ENCODE assay signal across 20 mouse cellular contexts in the genomic region with DNA sequence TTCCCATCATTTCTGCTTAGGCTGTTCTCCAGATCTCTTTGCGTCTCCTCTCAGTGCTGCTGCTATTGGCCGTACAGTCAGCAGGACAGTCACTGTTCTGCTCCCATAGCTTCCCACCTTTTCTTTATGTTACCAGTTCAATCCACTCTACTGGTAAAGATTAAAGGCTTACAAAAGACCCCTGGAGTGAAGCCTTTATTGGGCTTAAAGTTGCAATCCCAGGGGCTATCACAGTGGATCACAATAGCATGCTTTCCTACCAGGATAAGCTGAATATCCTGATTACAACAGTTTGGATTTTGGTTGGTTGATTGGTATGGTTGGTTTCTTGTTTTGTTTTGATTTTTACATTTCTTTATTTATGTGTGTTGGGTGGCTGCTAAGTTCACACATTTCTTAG. TPM values are rescaled to one million over a fixed set of nuclear protein-coding genes. Genes with fewer than 3 reads are reported as not detected.
DNase-seq lines count a peak whose midpoint lies in the region; ATAC-seq and TF ChIP-seq lines count a peak whose summit lies in the region.
"Had no signal": no experiment of that assay in that cellular context is flagged by ENCODE, and none has a peak within 500 bp of the region (broad histone marks: within the 10 kb centered on the region; RNA-seq: fewer than 3 reads in every experiment).

No protein-coding gene starts in this region.

- no peak overlapping the region for H3ac ChIP-seq in myocyte (ENCODE audit: control insufficient read depth, insufficient read length)

- peaks cover 3% of the 10 kb centered on the region; the same call in 1 of the 2 replicates for H3K4me1 ChIP-seq in hindbrain, postnatal 0 days (ENCODE audit: insufficient read depth, low read length)
- peaks cover 13% of the 10 kb centered on the region for H3K4me1 ChIP-seq in hindbrain, embryonic 13.5 days (replicated peaks)
- no peaks in the 10 kb centered on the region for H3K4me1 ChIP-seq in brown adipose tissue, adult 24 weeks (ENCODE audit: control insufficient read depth, insufficient read depth, insufficient read length, low read length)
- H3K4me1 ChIP-seq: embryonic facial prominence, embryonic 15.5 days had no signal

- no peak overlapping the region for H3K9ac ChIP-seq in hindbrain, postnatal 0 days (replicated peaks; ENCODE audit: low read length)
- no peak overlapping the region for H3K9ac ChIP-seq in hindbrain, embryonic 13.5 days
- H3K9ac ChIP-seq: embryonic facial prominence, embryonic 15.5 days; forebrain, embryonic 12.5 days; forebrain, postnatal 0 days; heart, embryonic 13.5 days had no signal

- no peaks in the 10 kb centered on the region for H3K9me3 ChIP-seq in hindbrain, postnatal 0 days (ENCODE audit: low read length)
- no peaks in the 10 kb centered on the region; the same call in 1 of the 2 replicates for H3K9me3 ChIP-seq in hindbrain, embryonic 13.5 days
- H3K9me3 ChIP-seq: embryonic facial prominence, embryonic 15.5 days had no signal

- H3K27ac ChIP-seq in hindbrain, postnatal 0 days = peak overlapping the region; percentile 41; the same call in 1 of the 2 replicates
- no peak overlapping the region for H3K27ac ChIP-seq in hindbrain, embryonic 13.5 days
- H3K27ac ChIP-seq in brown adipose tissue, adult 24 weeks (replicated peaks; ENCODE audit: low read depth, low read length) = 0 out of 2 replicates have a peak overlapping the region, but pooled peaks have one; percentile 29
- H3K27ac ChIP-seq: embryonic facial prominence, embryonic 15.5 days; forebrain, embryonic 12.5 days; heart, embryonic 13.5 days had no signal

- TF ChIP-seq CTCF in hindbrain, postnatal 0 days (IDR thresholded peaks at IDR 0.05; ENCODE audit: low read depth) = no peak

- H3K79me2 ChIP-seq in myocyte (ENCODE audit: control insufficient read depth, insufficient read depth) = peaks cover 68% of the 10 kb centered on the region

- TF ChIP-seq POLR2A in myocyte (IDR thresholded peaks at IDR 0.05; ENCODE audit: insufficient read length, low read depth) = no peak

- 66% methylated on average over 2 of the region's 2 CpGs for WGBS in hindbrain, postnatal 0 days
- WGBS in hindbrain, embryonic 13.5 days = 53% methylated on average over 2 of the region's 2 CpGs

- H3K4me3 ChIP-seq in hindbrain, postnatal 0 days (ENCODE audit: low read length) = no peak overlapping the region
- H3K4me3 ChIP-seq in hindbrain, embryonic 13.5 days = no peak overlapping the region
- H3K4me3 ChIP-seq in brown adipose tissue, adult 24 weeks (ENCODE audit: insufficient read depth, low read depth, low read length) = no peak overlapping the region
- no peak overlapping the region for H3K4me3 ChIP-seq in myocyte
- H3K4me3 ChIP-seq: embryonic facial prominence, embryonic 15.5 days; forebrain, embryonic 12.5 days; heart, embryonic 13.5 days had no signal

- H3K36me3 ChIP-seq in hindbrain, postnatal 0 days (ENCODE audit: insufficient read depth, low read length) = no peaks in the 10 kb centered on the region
- H3K36me3 ChIP-seq in hindbrain, embryonic 13.5 days = no peaks in the 10 kb centered on the region
- H3K36me3 ChIP-seq in myocyte (ENCODE audit: control insufficient read depth, insufficient read depth) = no peaks in the 10 kb centered on the region
- H3K36me3 ChIP-seq: embryonic facial prominence, embryonic 15.5 days had no signal

- DNase-seq in hindbrain, postnatal 0 days (ENCODE audit: low spot score) = no peak
- peak; percentile 73 for DNase-seq in R1 (ENCODE audit: low read depth, low spot score)
- DNase-seq in cerebellum, postnatal 14 days = no peak
- DNase-seq: adrenal gland, postnatal 25 days; cerebellum, adult 18-20 months; cerebellum, adult 9-11 months; embryo, embryonic 11 days; forebrain, postnatal 0 days; gastrocnemius, postnatal 25 days; heart, postnatal 36 days; kidney, adult 11 months had no signal

- H3K4me2 ChIP-seq in hindbrain, postnatal 0 days (ENCODE audit: low read depth, low read length) = no peak overlapping the region
- no peak overlapping the region for H3K4me2 ChIP-seq in hindbrain, embryonic 13.5 days
- peak overlapping the region; percentile 37 for H3K4me2 ChIP-seq in myocyte (ENCODE audit: low read depth)
- H3K4me2 ChIP-seq: embryonic facial prominence, embryonic 15.5 days; forebrain, embryonic 12.5 days; heart, embryonic 13.5 days had no signal

- no peak for ATAC-seq in hindbrain, postnatal 0 days
- no peak for ATAC-seq in hindbrain, embryonic 13.5 days (ENCODE audit: low FRiP score)
- ATAC-seq in cerebellum, adult (ENCODE audit: insufficient number of reproducible peaks, low FRiP score, low TSS enrichment) = no peak
- ATAC-seq: forebrain, postnatal 0 days; hindbrain, embryonic 16.5 days had no signal

- no peaks in the 10 kb centered on the region for H3K27me3 ChIP-seq in hindbrain, postnatal 0 days (ENCODE audit: insufficient read depth, low read length)
- H3K27me3 ChIP-seq in hindbrain, embryonic 13.5 days = no peaks in the 10 kb centered on the region
- no peaks in the 10 kb centered on the region for H3K27me3 ChIP-seq in myocyte (ENCODE audit: control insufficient read depth, insufficient read depth, insufficient read length)
- H3K27me3 ChIP-seq: CH12.LX; embryonic facial prominence, embryonic 15.5 days; forebrain, embryonic 12.5 days; heart, embryonic 13.5 days had no signal

TF ChIP-seq in myocyte, 11 proteins besides CTCF, POLR2A, EP300 and RAD21:
- TF ChIP-seq MAX (IDR thresholded peaks at IDR 0.05; ENCODE audit: low read depth) (no peak), CEBPB (IDR thresholded peaks at IDR 0.05; ENCODE audit: insufficient read depth, poor library complexity, severe bottlenecking) (no peak), REST (IDR thresholded peaks at IDR 0.05; ENCODE audit: insufficient read depth, insufficient read length) (no peak), MYOD1 (IDR thresholded peaks at IDR 0.05; ENCODE audit: control insufficient read depth in 1 of 3, insufficient read length in 2 of 3, low read depth in 2 of 3) (no peak), USF1 (IDR thresholded peaks at IDR 0.05; ENCODE audit: low read depth) (no peak), SRF (IDR thresholded peaks at IDR 0.05; ENCODE audit: control insufficient read depth, insufficient read length, low read depth) (no peak), TCF12 (IDR thresholded peaks at IDR 0.05; ENCODE audit: insufficient read depth, poor library complexity, severe bottlenecking) (no peak), MYOG (IDR thresholded peaks at IDR 0.05; ENCODE audit: control insufficient read depth in 1 of 3, insufficient read depth in 1 of 3, insufficient read length in 2 of 3, low read depth in 2 of 3) (no peak), E2F4 (IDR thresholded peaks at IDR 0.05; ENCODE audit: insufficient read depth) (no peak), POLR2AphosphoS2 (IDR thresholded peaks at IDR 0.05; ENCODE audit: insufficient read length, low read depth) (no peak), TCF3 (IDR thresholded peaks at IDR 0.05; ENCODE audit: insufficient read length, low read depth) (no peak)

RNA-seq across cellular contexts. Expression of a gene that starts 37.9 kb away (rescaled TPM):
- 96.7 and 105 TPM in 2 replicates for total RNA-seq in hindbrain, postnatal 0 days (2014; rRNA removed)
- 143 and 145 TPM in 2 replicates for polyA plus RNA-seq in hindbrain, postnatal 0 days (2015; fragmentation: Nextera tagmentation; extraction: Ambion mirVana)
- polyA plus RNA-seq in hindbrain, embryonic 13.5 days (2015; fragmentation: Nextera tagmentation; extraction: Ambion mirVana) = 123 and 126 TPM in 2 replicates
- 38.6 and 52.5 TPM in 2 replicates for polyA plus RNA-seq in brown adipose tissue, adult 24 weeks (2012; ENCODE audit: insufficient read depth, insufficient read length, missing spikeins)
- polyA plus RNA-seq in myocyte (2012; fragmentation: generic; extraction: Trizol) = 57.9 TPM
